Mouse (Mus musculus): Measurements from ENCODE around the gene Gpr107. TPM values are rescaled to one million over a fixed set of nuclear protein-coding genes. Genes with fewer than 3 reads are reported as not detected.

Gene Gpr107
- polyA plus RNA-seq, 1 experiment from 2014 or later: 17.3 TPM

DNA sequence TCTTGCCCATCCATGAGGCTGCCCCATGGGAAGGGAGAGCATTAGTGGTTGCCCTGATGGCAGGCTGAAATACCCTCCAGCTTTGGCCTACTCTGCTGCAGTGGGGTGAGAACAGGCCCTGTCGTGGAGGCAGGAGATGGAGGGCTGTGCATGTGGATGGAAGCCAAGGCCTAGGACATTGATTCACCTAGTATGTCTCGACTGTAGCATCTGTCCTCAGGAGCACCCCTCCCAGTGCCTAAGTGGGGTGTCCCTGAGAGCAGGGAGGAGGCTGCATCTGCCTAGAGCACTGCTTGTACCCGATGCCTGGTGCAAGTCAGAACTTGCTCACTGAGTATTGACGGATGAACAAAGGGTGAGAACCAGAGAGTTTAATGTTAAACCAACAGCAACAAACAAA, 54.1 kb downstream of the Gpr107 start:
- Histone ChIP-seq H3K9ac (ENCODE audit: low read depth, low read length) (no peak overlapping the region), H3K27me3 (replicated peaks; ENCODE audit: control insufficient read depth, insufficient read depth, low read length) (no peaks in the 10 kb centered on the region), H3K9me3 (ENCODE audit: control insufficient read depth, low read length) (no peaks in the 10 kb centered on the region), H3K4me1 (replicated peaks; ENCODE audit: control insufficient read depth, insufficient read depth, low read length) (peaks cover 5% of the 10 kb centered on the region), H3K4me3 (ENCODE audit: low read depth, low read length) (no peak overlapping the region), H3K27ac (ENCODE audit: low read depth, low read length) (no peak overlapping the region), H3K36me3 (ENCODE audit: control insufficient read depth, insufficient read depth, low read length) (peaks cover 2% of the 10 kb centered on the region; the same call in 1 of the 2 replicates), H3K4me2 (no peak overlapping the region)
- no peak for DNase-seq (ENCODE audit: low spot score)
- WGBS: 85% methylated on average over 4 of the region's 4 CpGs
- ATAC-seq (replicated peaks; ENCODE audit: low FRiP score): no peak

DNA sequence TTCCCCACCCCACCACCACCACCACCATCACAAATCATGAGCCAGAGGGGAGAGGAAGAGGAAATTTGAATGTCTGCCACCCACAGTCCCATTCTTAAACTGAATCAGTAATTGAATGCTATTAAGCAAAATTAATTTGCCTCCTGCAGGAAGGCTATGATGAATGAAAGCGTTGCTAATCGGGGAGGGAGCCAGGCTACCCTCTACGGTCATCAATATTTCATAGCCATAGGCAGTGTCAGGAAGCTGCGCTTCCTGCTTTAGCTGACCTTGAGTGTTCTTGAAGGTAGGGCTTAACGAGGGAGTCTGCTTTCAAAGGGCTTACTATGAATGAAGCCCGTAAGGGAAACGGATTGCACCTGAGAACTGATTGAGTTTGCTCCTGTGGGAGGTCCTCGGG, 54.8 kb downstream of the Gpr107 start:
- DNase-seq (ENCODE audit: low spot score): no peak
- Histone ChIP-seq H3K27me3 (replicated peaks; ENCODE audit: control insufficient read depth, insufficient read depth, low read length) (no peaks in the 10 kb centered on the region), H3K4me3 (ENCODE audit: low read depth, low read length) (no peak overlapping the region), H3K36me3 (ENCODE audit: control insufficient read depth, insufficient read depth, low read length) (peaks cover 2% of the 10 kb centered on the region; the same call in 1 of the 2 replicates), H3K9ac (ENCODE audit: low read depth, low read length) (no peak overlapping the region), H3K4me2 (no peak overlapping the region), H3K9me3 (ENCODE audit: control insufficient read depth, low read length) (no peaks in the 10 kb centered on the region), H3K27ac (ENCODE audit: low read depth, low read length) (no peak overlapping the region), H3K4me1 (replicated peaks; ENCODE audit: control insufficient read depth, insufficient read depth, low read length) (peaks cover 5% of the 10 kb centered on the region)
- WGBS: 80% methylated on average over 8 of the region's 8 CpGs
- ATAC-seq (replicated peaks; ENCODE audit: low FRiP score): no peak

DNA sequence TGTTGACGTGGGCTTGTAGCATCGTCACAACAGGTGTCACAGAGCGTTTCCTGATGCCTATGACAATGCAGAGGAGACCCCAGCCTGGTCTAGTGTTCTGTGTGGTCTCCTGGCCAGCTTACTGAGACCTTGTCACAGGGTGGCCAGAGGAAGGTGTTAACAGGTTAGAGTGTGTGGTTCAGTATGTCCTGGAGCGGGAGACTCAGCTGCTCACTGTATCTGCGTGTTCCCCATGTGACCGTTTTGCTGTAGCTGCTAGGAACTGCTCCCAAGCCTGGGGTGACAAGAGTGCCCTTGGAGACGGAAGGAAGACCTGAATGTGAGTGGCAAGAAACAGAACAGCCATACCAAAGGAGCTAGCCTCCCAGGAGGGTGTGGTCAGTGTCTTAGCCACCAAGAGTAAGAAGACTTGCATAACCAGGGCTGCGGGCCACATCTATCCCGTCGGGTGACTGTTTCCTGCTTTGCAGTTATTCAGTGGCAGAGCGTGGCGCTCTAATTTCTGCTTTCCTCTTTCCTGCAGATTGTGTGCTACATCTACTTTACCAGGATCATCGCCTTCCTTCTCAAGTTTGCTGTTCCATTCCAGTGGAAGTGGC, 56.5 kb downstream of the Gpr107 start:
- H3K9ac ChIP-seq (ENCODE audit: low read depth, low read length): no peak overlapping the region
- H3K27me3 ChIP-seq (replicated peaks; ENCODE audit: control insufficient read depth, insufficient read depth, low read length): no peaks in the 10 kb centered on the region
- WGBS: 88% methylated on average over 13 of the region's 13 CpGs
- DNase-seq (ENCODE audit: low spot score) (no peak), ATAC-seq (replicated peaks; ENCODE audit: low FRiP score) (no peak)
- H3K4me3 ChIP-seq (ENCODE audit: low read depth, low read length): no peak overlapping the region
- H3K4me1 ChIP-seq (replicated peaks; ENCODE audit: control insufficient read depth, insufficient read depth, low read length): no peaks in the 10 kb centered on the region
- no peak overlapping the region for H3K4me2 ChIP-seq
- peaks cover 5% of the 10 kb centered on the region; the same call in 1 of the 2 replicates for H3K36me3 ChIP-seq (ENCODE audit: control insufficient read depth, insufficient read depth, low read length)
- H3K27ac ChIP-seq (ENCODE audit: low read depth, low read length): no peak overlapping the region
- H3K9me3 ChIP-seq (ENCODE audit: control insufficient read depth, low read length): no peaks in the 10 kb centered on the region

DNA sequence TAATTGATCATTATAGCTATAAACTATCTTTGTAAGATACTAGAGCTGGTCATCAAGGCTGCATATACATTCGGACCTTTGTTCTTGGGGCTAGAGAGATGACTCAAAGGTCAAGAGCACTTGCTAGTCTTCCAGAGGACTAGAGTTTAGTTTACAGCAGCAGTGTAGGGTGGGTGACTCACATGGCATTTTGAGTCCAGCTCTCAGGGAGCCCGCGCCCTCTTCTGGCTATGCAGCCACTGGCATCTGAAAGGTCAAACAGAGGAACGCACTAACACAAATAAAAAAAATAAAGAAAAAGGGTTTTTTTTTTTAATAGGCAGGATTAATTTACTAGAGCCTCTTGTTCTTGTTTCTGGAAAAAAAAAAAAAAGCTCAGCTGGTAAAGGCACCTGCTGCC, 57.4 kb downstream of the Gpr107 start:
- Histone ChIP-seq H3K4me1 (replicated peaks; ENCODE audit: control insufficient read depth, insufficient read depth, low read length) (no peaks in the 10 kb centered on the region), H3K4me3 (ENCODE audit: low read depth, low read length) (no peak overlapping the region), H3K9ac (ENCODE audit: low read depth, low read length) (no peak overlapping the region), H3K4me2 (no peak overlapping the region), H3K27me3 (replicated peaks; ENCODE audit: control insufficient read depth, insufficient read depth, low read length) (no peaks in the 10 kb centered on the region), H3K36me3 (ENCODE audit: control insufficient read depth, insufficient read depth, low read length) (peaks cover 5% of the 10 kb centered on the region; the same call in 1 of the 2 replicates), H3K9me3 (ENCODE audit: control insufficient read depth, low read length) (no peaks in the 10 kb centered on the region), H3K27ac (ENCODE audit: low read depth, low read length) (no peak overlapping the region)
- 89% methylated on average over 4 of the region's 4 CpGs for WGBS
- DNase-seq (ENCODE audit: low spot score) (no peak), ATAC-seq (replicated peaks; ENCODE audit: low FRiP score) (no peak)

DNA sequence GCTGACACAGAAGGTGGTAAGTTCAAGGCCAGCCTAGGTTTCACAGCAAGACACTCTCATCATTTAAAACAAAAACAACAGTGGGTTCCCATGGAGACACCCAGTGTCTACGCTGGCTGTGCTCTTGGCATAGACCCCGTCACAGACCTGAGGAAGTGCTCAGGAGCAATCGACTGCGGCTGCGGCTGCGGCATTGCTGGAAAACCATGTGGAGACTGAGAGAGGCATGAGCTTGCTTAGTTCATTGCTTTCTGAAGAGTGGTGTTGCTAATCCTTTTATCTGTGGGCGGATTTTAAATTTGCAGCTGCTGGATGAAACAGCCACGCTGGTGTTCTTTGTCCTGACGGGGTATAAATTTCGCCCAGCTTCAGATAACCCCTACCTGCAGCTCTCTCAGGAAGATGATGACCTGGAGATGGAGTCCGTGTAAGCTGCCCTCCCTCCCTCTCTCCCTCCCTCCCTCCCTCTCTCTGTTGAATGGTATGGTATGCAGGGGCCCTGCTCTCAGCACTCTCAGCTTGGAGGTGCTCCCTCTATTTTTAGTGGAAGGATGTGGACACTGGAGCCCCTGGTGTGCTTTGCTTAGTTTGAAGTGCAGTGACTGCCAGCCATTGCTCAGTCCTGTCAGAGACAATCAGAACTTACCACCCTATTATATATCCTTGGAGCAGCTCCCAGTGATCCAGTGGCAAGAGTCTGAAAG, 58.2 kb downstream of the Gpr107 start:
- WGBS: 78% methylated on average over 11 of the region's 11 CpGs
- Histone ChIP-seq H3K27me3 (replicated peaks; ENCODE audit: control insufficient read depth, insufficient read depth, low read length) (no peaks in the 10 kb centered on the region), H3K36me3 (ENCODE audit: control insufficient read depth, insufficient read depth, low read length) (peaks cover 8% of the 10 kb centered on the region), H3K9ac (ENCODE audit: low read depth, low read length) (no peak overlapping the region), H3K4me3 (ENCODE audit: low read depth, low read length) (no peak overlapping the region), H3K4me2 (no peak overlapping the region), H3K27ac (ENCODE audit: low read depth, low read length) (no peak overlapping the region), H3K4me1 (replicated peaks; ENCODE audit: control insufficient read depth, insufficient read depth, low read length) (no peaks in the 10 kb centered on the region), H3K9me3 (ENCODE audit: control insufficient read depth, low read length) (no peaks in the 10 kb centered on the region)
- DNase-seq (ENCODE audit: low spot score) (no peak), ATAC-seq (replicated peaks; ENCODE audit: low FRiP score) (no peak)

DNA sequence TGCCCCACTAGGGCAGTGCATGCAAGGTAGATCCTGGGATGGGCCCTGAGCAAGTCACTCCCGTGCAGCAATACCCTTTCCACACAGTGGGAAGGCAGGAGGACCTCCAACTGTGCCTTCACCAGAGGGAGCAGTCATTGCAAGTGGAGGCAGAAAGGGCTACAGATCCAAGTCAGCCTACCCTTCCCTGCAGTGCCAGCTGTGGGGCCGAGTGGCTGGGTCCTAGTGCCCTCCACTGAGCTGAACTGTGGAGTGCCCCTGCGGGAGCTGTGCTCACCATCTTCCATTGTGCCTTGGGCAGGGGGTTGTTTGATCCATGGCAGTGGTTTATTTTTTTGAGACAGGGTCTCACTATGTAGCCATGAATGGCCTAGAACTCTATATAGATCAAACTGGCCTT, 59.1 kb downstream of the Gpr107 start:
- no peak overlapping the region for H3K4me3 ChIP-seq (ENCODE audit: low read depth, low read length)
- WGBS: 70% methylated on average over 3 of the region's 3 CpGs
- DNase-seq (ENCODE audit: low spot score): no peak
- H3K27ac ChIP-seq (ENCODE audit: low read depth, low read length): no peak overlapping the region
- no peaks in the 10 kb centered on the region for H3K4me1 ChIP-seq (replicated peaks; ENCODE audit: control insufficient read depth, insufficient read depth, low read length)
- H3K9me3 ChIP-seq (ENCODE audit: control insufficient read depth, low read length): no peaks in the 10 kb centered on the region
- no peak overlapping the region for H3K9ac ChIP-seq (ENCODE audit: low read depth, low read length)
- H3K4me2 ChIP-seq: no peak overlapping the region
- no peak for ATAC-seq (replicated peaks; ENCODE audit: low FRiP score)
- H3K36me3 ChIP-seq (ENCODE audit: control insufficient read depth, insufficient read depth, low read length): peaks cover 8% of the 10 kb centered on the region
- no peaks in the 10 kb centered on the region for H3K27me3 ChIP-seq (replicated peaks; ENCODE audit: control insufficient read depth, insufficient read depth, low read length)

DNA sequence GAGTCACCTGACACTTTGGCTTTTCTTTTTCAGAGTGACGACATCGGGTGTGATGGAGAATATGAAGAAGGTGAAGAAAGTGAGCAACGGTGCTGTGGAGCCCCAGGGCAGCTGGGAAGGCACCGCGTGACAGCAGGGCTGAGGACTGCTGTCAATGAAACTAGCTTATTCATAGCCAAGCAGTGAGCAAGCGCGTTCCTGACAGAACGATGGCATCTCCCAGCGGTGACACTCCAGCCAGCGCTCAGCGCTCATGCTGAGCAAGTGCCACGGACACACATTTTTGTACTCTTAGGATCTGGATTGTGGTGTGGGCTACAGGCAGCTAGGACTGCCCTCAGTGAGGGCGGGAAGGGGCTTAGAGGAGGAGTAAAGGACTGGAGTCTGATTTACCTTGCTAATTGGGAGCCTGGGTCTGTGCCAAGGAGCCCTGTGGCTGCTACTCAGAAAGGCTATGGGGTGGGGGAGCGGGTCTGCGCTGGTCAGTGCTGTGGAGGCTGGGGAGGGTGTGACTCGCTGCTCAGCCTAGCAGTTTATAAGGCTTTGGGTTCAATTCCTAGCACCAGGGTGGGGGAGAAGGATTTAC, 62.2 kb downstream of the Gpr107 start:
- 89% methylated on average over 16 of the region's 16 CpGs for WGBS
- Histone ChIP-seq H3K27me3 (replicated peaks; ENCODE audit: control insufficient read depth, insufficient read depth, low read length) (no peaks in the 10 kb centered on the region), H3K9ac (ENCODE audit: low read depth, low read length) (no peak overlapping the region), H3K4me1 (replicated peaks; ENCODE audit: control insufficient read depth, insufficient read depth, low read length) (no peaks in the 10 kb centered on the region), H3K9me3 (ENCODE audit: control insufficient read depth, low read length) (no peaks in the 10 kb centered on the region), H3K27ac (ENCODE audit: low read depth, low read length) (no peak overlapping the region), H3K36me3 (ENCODE audit: control insufficient read depth, insufficient read depth, low read length) (peaks cover 8% of the 10 kb centered on the region), H3K4me2 (no peak overlapping the region), H3K4me3 (ENCODE audit: low read depth, low read length) (no peak overlapping the region)
- ATAC-seq (replicated peaks; ENCODE audit: low FRiP score): no peak
- DNase-seq (ENCODE audit: low spot score): no peak

DNA sequence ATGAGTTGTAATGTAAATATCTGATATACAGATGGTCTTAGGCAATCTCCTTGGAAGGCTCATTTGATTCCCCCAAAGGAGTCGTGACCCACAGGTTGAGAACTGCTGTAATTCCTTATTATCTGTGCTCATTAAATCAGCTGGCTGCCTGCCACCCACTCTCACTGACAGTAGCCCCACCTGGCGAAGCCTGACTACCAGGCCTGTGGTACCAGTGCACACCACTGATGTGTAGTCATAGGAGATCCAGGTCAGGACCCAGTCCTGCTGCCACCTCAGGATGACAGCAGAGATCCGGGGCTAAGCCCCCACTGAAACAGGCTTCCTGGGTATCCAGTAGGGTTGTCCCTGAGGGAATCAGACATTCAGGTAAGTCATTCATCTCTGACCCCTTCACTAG, 66.5 kb downstream of the Gpr107 start:
- Histone ChIP-seq H3K9ac (ENCODE audit: low read depth, low read length) (no peak overlapping the region), H3K9me3 (ENCODE audit: control insufficient read depth, low read length) (no peaks in the 10 kb centered on the region), H3K27me3 (replicated peaks; ENCODE audit: control insufficient read depth, insufficient read depth, low read length) (no peaks in the 10 kb centered on the region), H3K4me3 (ENCODE audit: low read depth, low read length) (no peak overlapping the region), H3K4me2 (no peak overlapping the region), H3K36me3 (ENCODE audit: control insufficient read depth, insufficient read depth, low read length) (peaks cover 4% of the 10 kb centered on the region; the same call in 1 of the 2 replicates), H3K27ac (ENCODE audit: low read depth, low read length) (no peak overlapping the region), H3K4me1 (replicated peaks; ENCODE audit: control insufficient read depth, insufficient read depth, low read length) (no peaks in the 10 kb centered on the region)
- ATAC-seq (replicated peaks; ENCODE audit: low FRiP score): no peak
- 81% methylated on average over 3 of the region's 3 CpGs for WGBS
- no peak for DNase-seq (ENCODE audit: low spot score)

DNA sequence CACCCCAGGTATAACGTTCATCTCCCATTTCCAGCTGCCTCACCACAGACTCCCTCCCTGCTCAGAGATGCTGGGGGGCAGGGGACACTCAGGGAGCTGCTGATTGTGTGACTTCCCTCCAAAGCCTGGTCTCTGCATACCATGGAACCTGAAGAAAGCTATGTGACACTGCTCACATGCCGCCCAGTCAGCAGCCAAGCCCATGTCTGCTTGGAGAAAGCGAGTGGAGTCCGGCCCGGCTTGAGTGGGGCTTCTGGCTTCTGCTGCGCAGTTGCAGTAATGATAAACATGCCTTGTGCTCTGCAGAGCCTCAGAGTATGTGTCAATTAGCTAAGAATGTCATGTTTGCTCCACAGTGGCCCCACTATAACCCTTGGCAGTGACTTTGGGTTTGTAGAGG, 67.4 kb downstream of the Gpr107 start:
- ATAC-seq (replicated peaks; ENCODE audit: low FRiP score): no peak
- no peak for DNase-seq (ENCODE audit: low spot score)
- WGBS: 79% methylated on average over 6 of the region's 6 CpGs
- Histone ChIP-seq H3K4me2 (no peak overlapping the region), H3K4me3 (ENCODE audit: low read depth, low read length) (no peak overlapping the region), H3K27ac (ENCODE audit: low read depth, low read length) (no peak overlapping the region), H3K9me3 (ENCODE audit: control insufficient read depth, low read length) (no peaks in the 10 kb centered on the region), H3K27me3 (replicated peaks; ENCODE audit: control insufficient read depth, insufficient read depth, low read length) (no peaks in the 10 kb centered on the region), H3K4me1 (replicated peaks; ENCODE audit: control insufficient read depth, insufficient read depth, low read length) (no peaks in the 10 kb centered on the region), H3K9ac (ENCODE audit: low read depth, low read length) (no peak overlapping the region), H3K36me3 (ENCODE audit: control insufficient read depth, insufficient read depth, low read length) (peaks cover 4% of the 10 kb centered on the region; the same call in 1 of the 2 replicates)
